Mouse (Mus musculus) inflammation-experienced regulatory T-cells, adult 6 months (primary cell): ENCODE results near the gene Olfr522. TPM values are rescaled to one million over a fixed set of nuclear protein-coding genes. Genes with fewer than 3 reads are reported as not detected.

Experiments used
- polyA plus RNA-seq, 3 experiments: library from polyadenylated mRNA; unstranded; fragments of 100-300 nt; shearing (Covaris generic); gene quantifications; one replicate each; pipeline ENCODE4 v1.2.1; 2017

The Olfr522 gene
- polyA plus RNA-seq, 3 experiments from 2014 or later: 0.07 TPM; not detected in 2

Other genes starting within 250 kb of the Olfr522 start
- gene Utf1, start 221.0 kb downstream of the Olfr522 start, polyA plus RNA-seq: 1 to 10 TPM; 3.3 to 5.0 (median 3.6) TPM
- gene 6430531B16Rik, start 186.0 kb downstream of the Olfr522 start, polyA plus RNA-seq: 1 to 10 TPM in 2 of 3 experiments, under 1 TPM in 1; 0.66 to 1.5 (median 1.0) TPM
- gene Adam8, start 172.2 kb downstream of the Olfr522 start, polyA plus RNA-seq: 10 to 100 TPM in 2 of 3 experiments, 1 to 10 TPM in 1; 8.8 to 59.4 (median 13.1) TPM
- gene Zfp511, start 128.4 kb downstream of the Olfr522 start, polyA plus RNA-seq: 10 to 100 TPM; 25.0 to 30.1 (median 25.7) TPM
- gene Tubgcp2, start 128.1 kb downstream of the Olfr522 start, polyA plus RNA-seq: 10 to 100 TPM; 24.8 to 32.5 (median 28.0) TPM
- gene Msx3, start 115.7 kb downstream of the Olfr522 start, polyA plus RNA-seq: not detected
- not detected for gene Caly, start 82.2 kb downstream of the Olfr522 start, polyA plus RNA-seq
- not detected for gene Prap1, start 71.4 kb downstream of the Olfr522 start, polyA plus RNA-seq
- 10 to 100 TPM; 11.6 to 13.9 (median 12.7) TPM for gene Fuom, start 62.3 kb downstream of the Olfr522 start, polyA plus RNA-seq
- 1 to 10 TPM; 1.9 to 5.3 (median 3.8) TPM for gene Paox, start 49.0 kb downstream of the Olfr522 start, polyA plus RNA-seq
- 10 to 100 TPM; 73.3 to 94.2 (median 81.1) TPM for gene Echs1, start 48.3 kb downstream of the Olfr522 start, polyA plus RNA-seq
- 10 to 100 TPM; 16.4 to 28.8 (median 22.9) TPM for gene Mtg1, start 27.2 kb downstream of the Olfr522 start, polyA plus RNA-seq
- not detected for gene Sprn, start 9.9 kb downstream of the Olfr522 start, polyA plus RNA-seq
- not detected for gene Olfr523, start 8.5 kb upstream of the Olfr522 start, polyA plus RNA-seq
- under 1 TPM in 1 of 3 experiments, not detected in 2; 0.13 TPM for gene Olfr524, start 41.2 kb upstream of the Olfr522 start, polyA plus RNA-seq
- under 1 TPM in 2 of 3 experiments, not detected in 1; 0.27 to 0.55 TPM for gene Cd163l1, start 53.5 kb upstream of the Olfr522 start, polyA plus RNA-seq
- gene 5830411N06Rik, start 82.5 kb upstream of the Olfr522 start, polyA plus RNA-seq: 1 to 10 TPM in 1 of 3 experiments, not detected in 2; 2.9 TPM
- gene Olfr525, start 156.1 kb upstream of the Olfr522 start, polyA plus RNA-seq: under 1 TPM; 0.25 to 0.54 (median 0.34) TPM
- under 1 TPM in 2 of 3 experiments, not detected in 1; 0.23 to 0.35 TPM for gene Olfr527, start 169.3 kb upstream of the Olfr522 start, polyA plus RNA-seq
- gene Olfr60, start 196.9 kb upstream of the Olfr522 start, polyA plus RNA-seq: 1 to 10 TPM in 2 of 3 experiments, under 1 TPM in 1; 0.42 to 1.2 (median 1.0) TPM
- gene Olfr530, start 211.6 kb upstream of the Olfr522 start, polyA plus RNA-seq: under 1 TPM in 1 of 3 experiments, not detected in 2; 0.20 TPM
- gene Olfr531, start 238.2 kb upstream of the Olfr522 start, polyA plus RNA-seq: not detected